ENCODE assay signal across 19 mouse cellular contexts in genomic region chr11:119644612-119645379, GRCm38 (mm10). TPM values are rescaled to one million over a fixed set of nuclear protein-coding genes. Genes with fewer than 3 reads are reported as not detected.
DNase-seq lines count a peak whose midpoint lies in the region; ATAC-seq and TF ChIP-seq lines count a peak whose summit lies in the region.
"Had no signal": no experiment of that assay in that cellular context is flagged by ENCODE, and none has a peak within 500 bp of the region (broad histone marks: within the 10 kb centered on the region; RNA-seq: fewer than 3 reads in every experiment).

No protein-coding gene starts in this region.

- no peak overlapping the region for H3K4me2 ChIP-seq in forebrain, embryonic 11.5 days (ENCODE audit: low read depth, low read length, severe bottlenecking)
- H3K4me2 ChIP-seq in forebrain, postnatal 0 days (ENCODE audit: low read depth), result no peak overlapping the region
- no peak overlapping the region for H3K4me2 ChIP-seq in forebrain, embryonic 13.5 days
- H3K4me2 ChIP-seq in midbrain, embryonic 11.5 days, result no peak overlapping the region
- H3K4me2 ChIP-seq: limb, embryonic 13.5 days had no signal

- no peak for TF ChIP-seq CTCF in forebrain, postnatal 0 days (IDR thresholded peaks at IDR 0.05; ENCODE audit: low read depth)

- no peaks in the 10 kb centered on the region for H3K9me3 ChIP-seq in forebrain, embryonic 11.5 days (ENCODE audit: control insufficient read depth, low read length)
- H3K9me3 ChIP-seq in forebrain, postnatal 0 days (ENCODE audit: low read length), result no peaks in the 10 kb centered on the region
- no peaks in the 10 kb centered on the region for H3K9me3 ChIP-seq in forebrain, embryonic 13.5 days (replicated peaks)
- H3K9me3 ChIP-seq in midbrain, embryonic 11.5 days (ENCODE audit: control insufficient read depth, low read length), result no peaks in the 10 kb centered on the region
- H3K9me3 ChIP-seq: limb, embryonic 13.5 days had no signal

- peak; percentile 39 for ATAC-seq in forebrain, embryonic 11.5 days (replicated peaks; ENCODE audit: low FRiP score)
- ATAC-seq in forebrain, postnatal 0 days, result no peak
- peak; percentile 24; the same call in 1 of the 2 replicates for ATAC-seq in forebrain, embryonic 13.5 days
- peak; percentile 89 for ATAC-seq in midbrain, embryonic 11.5 days (ENCODE audit: low FRiP score)

- DNase-seq in forebrain, embryonic 11.5 days (ENCODE audit: low spot score), result no peak
- DNase-seq in forebrain, postnatal 0 days, result no peak
- peak; percentile 92 for DNase-seq in midbrain, embryonic 11.5 days (ENCODE audit: low spot score, missing footprints)
- peak; percentile 66 for DNase-seq in retina, embryonic 14.5 days (ENCODE audit: low spot score)
- DNase-seq in layer of hippocampus, adult 8-10 months (ENCODE audit: low spot score in 2 of 2), result no peak
- no peak for DNase-seq in frontal cortex, postnatal 36 days (ENCODE audit: low spot score in 2 of 2)
- DNase-seq in gastrocnemius, adult 18-20 months (ENCODE audit: low spot score), result no peak
- DNase-seq: adrenal gland, adult 2 months; cerebellum, postnatal 25 days; heart, adult 2 months; heart, postnatal 14 days; kidney, adult 11 months; kidney, postnatal 14 days; layer of hippocampus, postnatal 36 days; lung, adult 18-20 months; thymus, postnatal 4 days had no signal

- H3K27me3 ChIP-seq in forebrain, embryonic 11.5 days (ENCODE audit: control insufficient read depth, insufficient read depth, low read length), result no peaks in the 10 kb centered on the region
- no peaks in the 10 kb centered on the region for H3K27me3 ChIP-seq in forebrain, postnatal 0 days (ENCODE audit: insufficient read depth, low read length)
- H3K27me3 ChIP-seq in forebrain, embryonic 13.5 days, result no peaks in the 10 kb centered on the region
- no peaks in the 10 kb centered on the region for H3K27me3 ChIP-seq in midbrain, embryonic 11.5 days (ENCODE audit: control insufficient read depth, insufficient read depth, low read length)
- H3K27me3 ChIP-seq: limb, embryonic 13.5 days had no signal

- no peaks in the 10 kb centered on the region for H3K36me3 ChIP-seq in forebrain, embryonic 11.5 days (ENCODE audit: control insufficient read depth, insufficient read depth, low read length)
- H3K36me3 ChIP-seq in forebrain, postnatal 0 days (ENCODE audit: insufficient read depth), result no peaks in the 10 kb centered on the region
- H3K36me3 ChIP-seq in forebrain, embryonic 13.5 days (ENCODE audit: poor library complexity, severe bottlenecking), result no peaks in the 10 kb centered on the region
- no peaks in the 10 kb centered on the region for H3K36me3 ChIP-seq in midbrain, embryonic 11.5 days (ENCODE audit: control insufficient read depth, insufficient read depth, low read length)
- H3K36me3 ChIP-seq: limb, embryonic 13.5 days had no signal

- 48% methylated on average over 14 of the region's 14 CpGs for WGBS in forebrain, embryonic 11.5 days
- WGBS in forebrain, postnatal 0 days, result 33% methylated on average over 14 of the region's 14 CpGs
- 34% methylated on average over 14 of the region's 14 CpGs for WGBS in forebrain, embryonic 13.5 days
- 32% methylated on average over 14 of the region's 14 CpGs for WGBS in midbrain, embryonic 11.5 days

- H3K4me3 ChIP-seq in forebrain, embryonic 11.5 days (ENCODE audit: low read depth, low read length), result no peak overlapping the region
- no peak overlapping the region for H3K4me3 ChIP-seq in forebrain, postnatal 0 days (ENCODE audit: low read depth, low read length)
- H3K4me3 ChIP-seq in forebrain, embryonic 13.5 days, result no peak overlapping the region
- no peak overlapping the region for H3K4me3 ChIP-seq in midbrain, embryonic 11.5 days (ENCODE audit: low read depth, low read length)
- H3K4me3 ChIP-seq: heart, adult 2 months; limb, embryonic 13.5 days had no signal

- no peak overlapping the region for H3K27ac ChIP-seq in forebrain, embryonic 11.5 days (ENCODE audit: low read depth, low read length)
- no peak overlapping the region for H3K27ac ChIP-seq in forebrain, postnatal 0 days (ENCODE audit: low read depth, low read length)
- peak overlapping the region; percentile 62 for H3K27ac ChIP-seq in forebrain, embryonic 13.5 days
- H3K27ac ChIP-seq in midbrain, embryonic 11.5 days (ENCODE audit: low read depth, low read length), result peak overlapping the region; percentile 76
- H3K27ac ChIP-seq: heart, adult 2 months; limb, embryonic 13.5 days; macrophage had no signal

- peaks cover 4% of the 10 kb centered on the region for H3K4me1 ChIP-seq in forebrain, embryonic 11.5 days (replicated peaks; ENCODE audit: control insufficient read depth, insufficient read depth, low read length)
- no peaks in the 10 kb centered on the region; the same call in 1 of the 2 replicates for H3K4me1 ChIP-seq in forebrain, postnatal 0 days (ENCODE audit: insufficient read depth)
- H3K4me1 ChIP-seq in forebrain, embryonic 13.5 days, result peaks cover 51% of the 10 kb centered on the region
- H3K4me1 ChIP-seq in midbrain, embryonic 11.5 days (ENCODE audit: control insufficient read depth, insufficient read depth, low read length), result peaks cover 31% of the 10 kb centered on the region

- H3K9ac ChIP-seq in forebrain, embryonic 11.5 days (ENCODE audit: low read length), result no peak overlapping the region
- H3K9ac ChIP-seq in forebrain, postnatal 0 days, result no peak overlapping the region
- no peak overlapping the region for H3K9ac ChIP-seq in forebrain, embryonic 13.5 days
- H3K9ac ChIP-seq in midbrain, embryonic 11.5 days (ENCODE audit: low read length), result 0 out of 2 replicates have a peak overlapping the region, but pooled peaks have one; percentile 17
- H3K9ac ChIP-seq: limb, embryonic 13.5 days had no signal

RNA-seq across cellular contexts. Expression of gene Rptor, which starts 42.1 kb away (rescaled TPM):
- polyA plus RNA-seq in forebrain, embryonic 11.5 days (2014; fragmentation: Nextera tagmentation; extraction: Ambion mirVana), result 18.6 and 19.2 TPM in 2 replicates
- total RNA-seq in forebrain, postnatal 0 days (2014; rRNA removed), result 38.4 and 46.7 TPM in 2 replicates
- 5.0 and 8.0 TPM in 2 replicates for polyA plus RNA-seq in forebrain, postnatal 0 days (2015; fragmentation: Nextera tagmentation; extraction: Ambion mirVana)
- polyA plus RNA-seq in forebrain, embryonic 13.5 days (2015; fragmentation: Nextera tagmentation; extraction: Ambion mirVana), result 9.2 and 10.2 TPM in 2 replicates
- 8.7 and 11.1 TPM in 2 replicates for polyA plus RNA-seq in midbrain, embryonic 11.5 days (2014; fragmentation: Nextera tagmentation; extraction: Ambion mirVana)
- total RNA-seq in layer of hippocampus, adult 8-10 months (2022), result 10 to 100 TPM; 59.2 to 68.7 (median 63.5) TPM
- 10 to 100 TPM; 23.3 to 28.1 TPM for total RNA-seq in gastrocnemius, adult 18-20 months (2021)

Comparison
In these comparisons a context has a peak if more than half of its experiments do, and no peak if none do; other contexts are left out.
1. H3K27ac ChIP-seq: peak in forebrain, embryonic 13.5 days (single experiment) and midbrain, embryonic 11.5 days (single experiment); none in forebrain, embryonic 11.5 days (single experiment) and forebrain, postnatal 0 days (single experiment).
2. DNase-seq: peak in midbrain, embryonic 11.5 days (single experiment) and retina, embryonic 14.5 days (single experiment); none in forebrain, embryonic 11.5 days (single experiment), forebrain, postnatal 0 days (single experiment), layer of hippocampus, adult 8-10 months (0 of 2), frontal cortex, postnatal 36 days (0 of 2) and gastrocnemius, adult 18-20 months (single experiment).